Mouse (Mus musculus) CD4-positive helper T cell, adult 2 months (primary cell): ENCODE data around the gene Jdp2.

ENCODE experiments used
- DNase-seq: peaks from one replicate; pipeline ENCODE4 v3.0.0-alpha.2; 2012; ENCODE audit warnings: low read depth, missing footprints, low spot score

The Jdp2 gene

GRCm38 (mm10) chr12:85598611-85599477 lies at the start of gene Jdp2:
Jdp2 (plus strand) TSS chr12:85599027.
- peak; percentile 61 for DNase-seq

- DNase-seq, result no peak
Measured at GRCm38 (mm10) chr12:85549661-85550060, 49.2 kb upstream of the Jdp2 start.

GRCm38 (mm10) chr12:85550435-85550834 lies 48.4 kb upstream of the Jdp2 start:
- no peak for DNase-seq

- DNase-seq, result no peak
Measured at GRCm38 (mm10) chr12:85559299-85559698, 39.5 kb upstream of the Jdp2 start.

GRCm38 (mm10) chr12:85565441-85565840 lies 33.4 kb upstream of the Jdp2 start:
- no peak for DNase-seq

GRCm38 (mm10) chr12:85568298-85568697 lies 30.5 kb upstream of the Jdp2 start:
- no peak for DNase-seq

GRCm38 (mm10) chr12:85569393-85570157 lies 29.3 kb upstream of the Jdp2 start:
- DNase-seq, result no peak

GRCm38 (mm10) chr12:85570158-85570540 lies 28.7 kb upstream of the Jdp2 start:
- no peak for DNase-seq

- DNase-seq, result peak; percentile 20
Measured at GRCm38 (mm10) chr12:85571312-85571711, 27.5 kb upstream of the Jdp2 start.

GRCm38 (mm10) chr12:85572047-85572475 lies 26.8 kb upstream of the Jdp2 start:
- DNase-seq, result no peak

GRCm38 (mm10) chr12:85574806-85575495 lies 23.9 kb upstream of the Jdp2 start:
- DNase-seq, result no peak

GRCm38 (mm10) chr12:85575496-85575840 lies 23.4 kb upstream of the Jdp2 start:
- no peak for DNase-seq

GRCm38 (mm10) chr12:85581261-85582066 lies 17.4 kb upstream of the Jdp2 start:
- no peak for DNase-seq

- no peak for DNase-seq
Measured at GRCm38 (mm10) chr12:85582067-85582316, 16.8 kb upstream of the Jdp2 start.

GRCm38 (mm10) chr12:85585761-85586258 lies 13.0 kb upstream of the Jdp2 start:
- DNase-seq, result no peak

- no peak for DNase-seq
Measured at GRCm38 (mm10) chr12:85589870-85590382, 8.9 kb upstream of the Jdp2 start.

GRCm38 (mm10) chr12:85592943-85593342 lies 5.9 kb upstream of the Jdp2 start:
- DNase-seq, result peak; percentile 87

GRCm38 (mm10) chr12:85594390-85594789 lies 4.4 kb upstream of the Jdp2 start:
- no peak for DNase-seq

- peak; percentile 10 for DNase-seq
Measured at GRCm38 (mm10) chr12:85598053-85598452, 774 bp upstream of the Jdp2 start.

- DNase-seq, result peak; percentile 46
Measured at GRCm38 (mm10) chr12:85599478-85600152, 788 bp downstream of the Jdp2 start.

- no peak for DNase-seq
Measured at GRCm38 (mm10) chr12:85600637-85601036, 1.8 kb downstream of the Jdp2 start.
